Mouse (Mus musculus): ENCODE data around the gene Tuba1a. TPM values are rescaled to one million over a fixed set of nuclear protein-coding genes. Genes with fewer than 3 reads are reported as not detected.
"Not testable (repeated sequence)": the region's sequence is repeated elsewhere in the genome, so short reads cannot be mapped to it uniquely, and the experiment has no call there.

Gene Tuba1a
- polyA plus RNA-seq, 1 experiment from 2014 or later, result 945 TPM

DNA sequence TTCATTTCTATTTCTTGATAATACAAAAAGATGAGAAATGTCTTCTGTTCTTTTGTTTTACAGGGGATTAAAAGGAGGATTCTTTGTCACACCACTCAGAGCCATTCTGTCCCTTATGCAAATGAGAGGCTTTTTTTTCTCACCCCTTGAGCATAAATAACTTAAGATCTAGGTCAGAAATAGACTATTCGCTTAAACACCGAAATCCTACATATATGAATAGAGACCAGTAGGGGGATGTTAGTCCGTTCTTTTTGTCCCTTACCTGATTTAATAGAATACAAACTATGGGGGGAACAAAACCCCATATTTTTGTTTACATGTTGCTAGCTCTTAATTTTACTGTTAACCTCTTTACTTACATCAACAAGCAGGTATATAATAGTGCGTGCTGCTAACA lies 2.5 kb upstream of the Tuba1a start:
- Histone ChIP-seq H3K36me3 (ENCODE audit: insufficient read depth, low read length) (no peaks in the 10 kb centered on the region), H3K9ac (replicated peaks; ENCODE audit: low read depth) (no peak overlapping the region), H3K4me1 (ENCODE audit: insufficient read depth, low read depth, low read length) (no peaks in the 10 kb centered on the region), H3K9me3 (ENCODE audit: low read length) (no peaks in the 10 kb centered on the region), H3K4me3 (ENCODE audit: low read depth, low read length) (no peak overlapping the region), H3K27ac (ENCODE audit: low read length) (no peak overlapping the region), H3K4me2 (replicated peaks; ENCODE audit: low read depth, low read length) (no peak overlapping the region), H3K27me3 (replicated peaks; ENCODE audit: insufficient read depth, low read length) (no peaks in the 10 kb centered on the region)
- TF ChIP-seq EP300 (IDR thresholded peaks at IDR 0.05), result no peak
- no peak for TF ChIP-seq CTCF (IDR thresholded peaks at IDR 0.05)
- DNase-seq (ENCODE audit: low spot score) (no peak), ATAC-seq (no peak)
- 93% methylated on average over 4 of the region's 4 CpGs for WGBS

DNA sequence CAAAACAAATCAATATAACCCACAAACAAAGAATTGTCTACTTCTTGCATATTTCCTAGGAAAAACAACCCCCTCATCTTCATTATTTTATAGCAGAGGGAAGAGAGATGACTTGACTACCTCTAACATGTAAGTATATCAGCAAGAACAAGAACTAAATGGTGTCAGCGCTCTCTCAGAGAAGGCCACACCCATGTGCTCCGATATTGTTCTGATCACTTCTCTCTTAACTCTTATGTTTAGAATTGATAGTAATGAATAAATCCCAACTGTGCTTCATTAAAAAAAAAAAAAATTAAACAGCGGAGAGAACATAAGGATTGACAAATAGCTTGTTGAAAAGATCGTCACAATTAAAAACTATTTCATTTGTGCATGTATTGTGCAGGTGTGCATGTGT lies 1.8 kb upstream of the Tuba1a start:
- Histone ChIP-seq H3K9me3 (ENCODE audit: low read length) (no peaks in the 10 kb centered on the region), H3K4me1 (ENCODE audit: insufficient read depth, low read depth, low read length) (no peaks in the 10 kb centered on the region), H3K27ac (ENCODE audit: low read length) (no peak overlapping the region), H3K36me3 (ENCODE audit: insufficient read depth, low read length) (no peaks in the 10 kb centered on the region), H3K4me3 (ENCODE audit: low read depth, low read length) (no peak overlapping the region), H3K4me2 (replicated peaks; ENCODE audit: low read depth, low read length) (no peak overlapping the region), H3K9ac (replicated peaks; ENCODE audit: low read depth) (no peak overlapping the region), H3K27me3 (replicated peaks; ENCODE audit: insufficient read depth, low read length) (no peaks in the 10 kb centered on the region)
- no peak for DNase-seq (ENCODE audit: low spot score)
- WGBS, result 83% methylated on average over 4 of the region's 4 CpGs
- TF ChIP-seq CTCF (IDR thresholded peaks at IDR 0.05) (no peak), EP300 (IDR thresholded peaks at IDR 0.05) (no peak)
- ATAC-seq, result no peak

DNA sequence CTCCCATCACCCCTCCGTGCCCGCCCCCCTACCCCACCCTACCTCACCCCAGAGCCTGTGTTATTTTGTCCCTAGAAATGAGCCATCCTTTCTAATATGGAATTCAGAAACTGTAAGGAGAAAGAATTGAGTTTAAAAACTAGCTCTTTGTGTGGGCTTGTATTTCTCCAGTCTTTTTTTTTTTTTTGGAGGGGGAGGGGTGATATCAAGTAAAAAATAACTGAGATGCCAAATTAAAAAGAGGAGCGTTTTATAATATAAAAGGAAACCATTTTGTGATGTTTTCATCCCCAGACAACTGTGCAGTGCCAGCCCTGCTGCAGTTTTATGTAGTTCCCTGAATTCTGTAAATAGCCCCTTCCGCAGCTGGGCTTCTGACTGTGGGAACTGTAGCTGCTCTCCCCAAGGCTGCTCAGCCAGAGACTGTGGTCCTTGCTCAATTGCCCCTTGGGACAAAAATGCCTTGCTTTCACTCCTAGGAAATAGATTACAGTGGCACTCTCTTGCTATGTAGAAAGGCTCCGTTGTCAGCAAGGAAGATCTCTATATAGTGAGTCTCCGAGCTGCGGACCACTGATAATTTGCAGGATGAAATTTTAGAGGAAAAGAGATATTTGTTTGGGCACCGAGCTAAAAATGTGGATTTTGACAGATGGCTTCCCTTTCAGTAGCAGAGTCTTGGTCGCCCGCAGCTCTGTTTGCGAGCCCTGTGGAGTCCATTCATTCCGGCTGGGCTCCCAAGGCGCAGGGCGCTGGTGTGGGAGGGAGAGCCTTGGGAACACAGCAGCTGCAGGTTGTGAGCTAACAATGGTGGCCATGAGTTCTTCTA lies 1.1 kb upstream of the Tuba1a start:
- no peaks in the 10 kb centered on the region for H3K9me3 ChIP-seq (ENCODE audit: low read length)
- no peak overlapping the region for H3K9ac ChIP-seq (replicated peaks; ENCODE audit: low read depth)
- peak overlapping the region; percentile 20; the same call in 1 of the 2 replicates for H3K27ac ChIP-seq (ENCODE audit: low read length)
- H3K4me3 ChIP-seq (ENCODE audit: low read depth, low read length), result no peak overlapping the region
- H3K36me3 ChIP-seq (ENCODE audit: insufficient read depth, low read length), result no peaks in the 10 kb centered on the region
- H3K4me2 ChIP-seq (replicated peaks; ENCODE audit: low read depth, low read length), result peak overlapping the region; percentile 2; the same call in 1 of the 2 replicates
- H3K4me1 ChIP-seq (ENCODE audit: insufficient read depth, low read depth, low read length), result no peaks in the 10 kb centered on the region
- peak; percentile 38 for DNase-seq (ENCODE audit: low spot score)
- TF ChIP-seq CTCF (IDR thresholded peaks at IDR 0.05) (no peak), EP300 (IDR thresholded peaks at IDR 0.05) (no peak)
- H3K27me3 ChIP-seq (replicated peaks; ENCODE audit: insufficient read depth, low read length), result no peaks in the 10 kb centered on the region
- no peak for ATAC-seq
- WGBS, result 38% methylated on average over 14 of the region's 14 CpGs

DNA sequence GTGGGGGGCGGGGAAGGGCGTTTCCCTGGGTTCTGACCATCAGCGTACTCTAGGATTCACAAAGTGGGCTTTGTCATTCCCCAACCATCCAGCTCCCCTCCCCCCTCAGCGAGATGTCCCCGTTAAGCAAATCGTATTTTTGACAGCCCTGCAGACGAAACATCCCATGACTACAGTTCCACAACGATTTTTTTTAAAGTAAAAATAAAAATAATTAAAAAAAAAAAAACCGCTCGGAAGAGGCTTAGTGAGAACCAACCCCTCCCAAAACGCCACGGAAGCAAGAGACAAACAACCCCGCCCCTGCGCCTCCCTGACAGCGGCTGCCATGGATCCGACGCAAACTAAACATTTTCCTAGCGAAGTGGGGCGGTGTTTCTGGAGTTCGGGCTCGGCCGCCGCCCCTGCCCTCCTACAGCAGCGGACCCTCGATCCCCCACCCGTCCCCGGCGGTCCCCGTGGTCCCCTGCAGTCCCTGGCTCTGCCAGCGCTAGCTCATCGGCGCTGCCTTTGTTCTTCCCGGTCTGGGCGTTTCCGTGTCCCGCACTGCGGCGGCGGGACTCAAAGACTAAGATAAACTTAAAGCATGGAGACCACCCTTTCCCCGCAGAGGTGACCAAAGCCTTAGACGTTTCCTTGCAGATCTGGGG lies 627 bp downstream of the Tuba1a start:
- Histone ChIP-seq H3K4me1 (ENCODE audit: insufficient read depth, low read depth, low read length) (no peaks in the 10 kb centered on the region), H3K36me3 (ENCODE audit: insufficient read depth, low read length) (peaks cover 4% of the 10 kb centered on the region; the same call in 1 of the 2 replicates), H3K4me2 (replicated peaks; ENCODE audit: low read depth, low read length) (peak overlapping the region; percentile 59), H3K27me3 (replicated peaks; ENCODE audit: insufficient read depth, low read length) (no peaks in the 10 kb centered on the region), H3K9ac (replicated peaks; ENCODE audit: low read depth) (peak overlapping the region; percentile 92), H3K27ac (ENCODE audit: low read length) (peak overlapping the region; percentile 97), H3K9me3 (ENCODE audit: low read length) (no peaks in the 10 kb centered on the region), H3K4me3 (ENCODE audit: low read depth, low read length) (peak overlapping the region; percentile 86)
- TF ChIP-seq CTCF (IDR thresholded peaks at IDR 0.05) (peak; percentile 61), EP300 (IDR thresholded peaks at IDR 0.05) (no peak)
- under 1% methylated on average over 41 of the region's 41 CpGs for WGBS
- ATAC-seq (peak; percentile 79), DNase-seq (ENCODE audit: low spot score) (peak; percentile 85)

DNA sequence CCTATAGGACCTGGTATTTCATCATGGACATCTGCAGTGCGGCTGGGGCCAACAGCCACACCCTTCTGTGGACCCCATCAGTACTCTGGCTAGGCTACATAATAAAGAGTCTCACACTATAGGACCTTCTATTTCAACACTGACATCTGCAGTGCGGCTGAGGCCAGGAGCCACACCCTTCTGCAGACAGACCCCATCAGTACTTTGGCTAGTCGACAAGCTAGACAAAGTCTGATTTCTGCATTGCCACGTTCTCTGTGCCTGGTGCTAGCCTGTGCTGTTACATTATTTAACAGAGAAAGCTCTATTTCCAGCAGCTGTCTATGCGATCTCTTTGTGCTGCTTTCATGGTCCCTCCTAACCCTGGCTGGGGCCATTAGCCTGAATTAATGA lies 1.4 kb downstream of the Tuba1a start:
- DNase-seq (ENCODE audit: low spot score) (peak; percentile 36), ATAC-seq (no peak)
- Histone ChIP-seq H3K4me3 (ENCODE audit: low read depth, low read length) (peak overlapping the region; percentile 86), H3K9me3 (ENCODE audit: low read length) (no peaks in the 10 kb centered on the region), H3K4me1 (ENCODE audit: insufficient read depth, low read depth, low read length) (no peaks in the 10 kb centered on the region), H3K27ac (ENCODE audit: low read length) (no peak overlapping the region), H3K27me3 (replicated peaks; ENCODE audit: insufficient read depth, low read length) (no peaks in the 10 kb centered on the region), H3K36me3 (ENCODE audit: insufficient read depth, low read length) (peaks cover 4% of the 10 kb centered on the region; the same call in 1 of the 2 replicates), H3K9ac (replicated peaks; ENCODE audit: low read depth) (no peak overlapping the region), H3K4me2 (replicated peaks; ENCODE audit: low read depth, low read length) (peak overlapping the region; percentile 59)
- WGBS, result 19% methylated on average over 5 of the region's 5 CpGs
- no peak for TF ChIP-seq CTCF (IDR thresholded peaks at IDR 0.05)
- no peak for TF ChIP-seq EP300 (IDR thresholded peaks at IDR 0.05)

DNA sequence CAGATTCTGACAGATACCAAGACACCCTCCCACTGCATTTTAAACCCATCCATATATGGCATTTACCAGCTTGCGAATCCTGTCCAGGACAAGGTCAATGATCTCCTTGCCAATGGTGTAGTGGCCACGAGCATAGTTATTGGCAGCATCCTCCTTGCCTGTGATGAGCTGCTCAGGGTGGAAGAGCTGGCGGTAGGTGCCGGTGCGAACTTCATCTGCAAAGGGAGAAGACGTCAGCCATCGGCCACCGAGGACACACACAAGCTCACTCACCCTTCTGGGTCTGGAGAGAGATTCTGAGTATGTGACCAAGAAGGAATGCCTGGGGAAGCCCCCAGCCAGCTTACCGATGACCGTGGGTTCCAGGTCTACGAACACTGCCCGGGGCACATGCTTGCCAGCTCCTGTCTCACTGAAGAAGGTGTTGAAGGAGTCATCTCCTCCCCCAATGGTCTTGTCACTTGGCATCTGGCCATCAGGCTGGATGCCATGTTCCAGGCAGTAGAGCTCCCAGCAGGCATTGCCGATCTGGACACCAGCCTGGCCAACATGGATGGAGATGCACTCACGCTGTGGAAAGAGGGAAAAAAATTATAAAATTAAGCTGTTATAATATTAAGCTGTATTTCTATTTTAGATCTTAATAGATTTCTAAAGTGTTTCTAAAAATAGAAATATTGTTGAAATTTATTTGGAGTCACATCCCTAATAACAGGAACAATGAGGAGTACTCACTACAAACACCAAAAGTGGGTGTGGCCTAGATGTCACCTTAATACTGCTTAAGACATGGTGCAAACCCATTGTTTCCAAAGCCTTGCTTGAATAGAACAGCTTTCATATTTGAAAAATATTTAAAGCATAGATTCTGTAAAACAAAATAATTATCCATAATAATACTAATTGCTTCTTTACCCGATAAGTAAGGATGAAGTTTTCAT lies 2.1 kb downstream of the Tuba1a start:
- H3K9me3 ChIP-seq (ENCODE audit: low read length); DNase-seq (ENCODE audit: low spot score); H3K4me1 ChIP-seq (ENCODE audit: insufficient read depth, low read depth, low read length); H3K36me3 ChIP-seq (ENCODE audit: insufficient read depth, low read length); H3K27me3 ChIP-seq (replicated peaks; ENCODE audit: insufficient read depth, low read length); H3K9ac ChIP-seq (replicated peaks; ENCODE audit: low read depth); ATAC-seq; H3K27ac ChIP-seq (ENCODE audit: low read length): not testable (repeated sequence)
- WGBS, result 76% methylated on average over 7 of the region's 15 CpGs
- Histone ChIP-seq H3K4me2 (replicated peaks; ENCODE audit: low read depth, low read length) (peak overlapping the region; percentile 59), H3K4me3 (ENCODE audit: low read depth, low read length) (peak overlapping the region; percentile 86)

All from lung, postnatal 0 days (tissue).